Mouse (Mus musculus) ovary, adult 18-20 months (tissue): Measurements from ENCODE around the gene Ly6g5c.

Experiments used
- DNase-seq: peaks from one replicate; pipeline ENCODE4 v3.0.0; 2022; ENCODE audit warnings: low spot score, mixed read lengths

Ly6g5c gene

GRCm38 (mm10) chr17:35108097-35108496, at the start of gene Ly6g5c:
TSS of gene Ly6g5c (plus strand) at chr17:35108279.
- DNase-seq: no peak

- no peak for DNase-seq
Measured at GRCm38 (mm10) chr17:35058316-35058715, 49.8 kb upstream of the Ly6g5c start.

- DNase-seq: peak; percentile 78
Measured at GRCm38 (mm10) chr17:35058911-35059892, 48.9 kb upstream of the Ly6g5c start, which contains the start of gene Ddah2. TSS of gene Ddah2 (plus strand) at chr17:35059035.

- DNase-seq: no peak
Measured at GRCm38 (mm10) chr17:35060071-35060470, 48.0 kb upstream of the Ly6g5c start.

- DNase-seq: no peak
Measured at GRCm38 (mm10) chr17:35060737-35061297, 47.3 kb upstream of the Ly6g5c start.

GRCm38 (mm10) chr17:35061299-35061698, 46.8 kb upstream of the Ly6g5c start:
- DNase-seq: no peak

GRCm38 (mm10) chr17:35063466-35063865, 44.6 kb upstream of the Ly6g5c start:
- no peak for DNase-seq

GRCm38 (mm10) chr17:35064378-35064877, 43.7 kb upstream of the Ly6g5c start:
- DNase-seq: no peak

GRCm38 (mm10) chr17:35064951-35065947, 42.8 kb upstream of the Ly6g5c start, which contains the start of gene Ly6g6c:
TSS of gene Ly6g6c (plus strand) at chr17:35065388.
- DNase-seq: peak; percentile 47

GRCm38 (mm10) chr17:35066084-35066483, 42.0 kb upstream of the Ly6g5c start, which contains the start of gene Mpig6b:
TSS of gene Mpig6b (minus strand) at chr17:35066184.
- DNase-seq: no peak

- DNase-seq: no peak
Measured at GRCm38 (mm10) chr17:35068213-35068914, 39.7 kb upstream of the Ly6g5c start.

GRCm38 (mm10) chr17:35070556-35071229, 37.4 kb upstream of the Ly6g5c start:
- no peak for DNase-seq

GRCm38 (mm10) chr17:35071454-35071853, 36.6 kb upstream of the Ly6g5c start:
- no peak for DNase-seq

GRCm38 (mm10) chr17:35074097-35074496, 34.0 kb upstream of the Ly6g5c start:
- DNase-seq: no peak

GRCm38 (mm10) chr17:35076507-35077176, 31.4 kb upstream of the Ly6g5c start, which contains the start of gene Ly6g6e:
TSS of gene Ly6g6e (plus strand) at chr17:35076902.
- no peak for DNase-seq

GRCm38 (mm10) chr17:35077285-35077684, 30.8 kb upstream of the Ly6g5c start:
- no peak for DNase-seq

- peak; percentile 32 for DNase-seq
Measured at GRCm38 (mm10) chr17:35077786-35078233, 30.3 kb upstream of the Ly6g5c start, which contains the start of gene Ly6g6d. TSS of gene Ly6g6d (minus strand) at chr17:35078065.

GRCm38 (mm10) chr17:35079778-35080177, 28.3 kb upstream of the Ly6g5c start:
- DNase-seq: peak; percentile 38

- DNase-seq: no peak
Measured at GRCm38 (mm10) chr17:35080248-35080647, 27.8 kb upstream of the Ly6g5c start.
